Mouse (Mus musculus): ENCODE measurements around the gene Mtfmt.
A peak's percentile ranks its signal among the peaks of the same experiment; 100 is the strongest.

Gene Mtfmt

DNA sequence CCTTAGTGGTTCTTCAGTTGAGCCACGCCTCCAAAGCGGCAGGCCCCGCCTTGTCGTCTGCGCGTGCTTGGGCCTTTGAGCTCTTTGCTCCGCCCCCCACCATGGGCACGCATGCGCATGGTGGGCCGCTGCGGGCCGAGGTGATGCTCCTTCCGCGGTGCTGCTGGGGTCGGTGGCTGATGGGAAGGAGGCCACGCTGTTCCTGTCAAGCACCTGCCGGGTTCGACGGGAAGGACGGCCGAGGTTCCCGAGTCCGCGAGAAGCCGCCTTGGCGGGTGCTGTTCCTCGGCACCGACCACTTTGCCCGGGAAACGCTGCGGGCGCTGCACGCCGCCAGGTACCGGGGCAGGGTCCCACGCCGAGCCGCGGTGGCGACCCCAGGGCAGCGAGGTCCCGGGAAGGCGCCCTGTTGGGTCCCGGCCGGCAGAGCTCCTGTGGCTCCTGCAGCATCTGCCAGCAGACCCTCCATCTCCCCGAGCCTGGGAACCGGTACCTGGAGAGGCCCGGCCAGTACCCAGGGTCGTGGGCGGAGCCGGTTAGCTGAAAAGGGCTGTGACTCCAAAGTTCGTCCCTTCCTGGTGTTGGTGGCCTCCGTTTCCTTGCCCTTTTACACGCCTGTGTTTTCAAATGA is at the start of gene Mtfmt:
Mtfmt (plus strand) TSS at position 112 of the 631 bp plus-strand sequence.
- DNase-seq: peak; percentile 99

DNA sequence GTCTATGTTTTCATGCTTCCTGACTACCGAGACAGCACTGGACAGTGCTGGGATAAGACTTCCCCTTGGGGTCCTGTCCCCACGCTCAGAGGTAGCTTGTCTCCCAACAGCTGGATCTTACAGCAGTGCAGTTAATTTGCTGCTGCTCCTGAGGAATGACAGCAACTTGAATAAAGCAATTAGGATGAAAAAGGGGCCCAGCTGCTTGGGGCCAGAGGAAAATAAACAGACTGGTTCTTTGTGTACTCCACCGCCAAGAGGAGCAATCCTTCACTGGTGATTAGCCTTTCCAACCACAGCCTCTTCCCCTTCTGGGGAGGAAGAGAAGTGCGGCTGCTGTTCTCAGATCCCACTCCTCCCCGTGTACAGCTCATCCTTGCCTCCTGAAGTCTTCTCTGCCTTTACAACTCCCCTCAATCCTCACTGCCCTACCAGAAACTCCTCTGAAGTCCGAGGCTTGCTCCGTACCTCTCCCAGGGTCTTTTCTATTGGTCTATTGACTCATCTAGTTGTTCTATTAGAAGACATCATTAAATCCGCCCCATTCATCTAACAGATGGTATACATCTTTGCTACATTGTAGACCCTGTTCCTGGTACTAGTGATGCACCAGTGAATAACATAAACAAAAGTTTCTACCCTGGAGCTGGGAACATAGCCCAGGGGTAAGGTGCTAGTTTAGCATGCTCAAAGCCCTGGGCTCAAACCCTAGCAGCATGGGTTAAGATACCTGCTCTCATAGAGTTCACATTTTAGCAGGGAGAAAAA is 49.0 kb upstream of the Mtfmt start:
- no peak for DNase-seq

DNA sequence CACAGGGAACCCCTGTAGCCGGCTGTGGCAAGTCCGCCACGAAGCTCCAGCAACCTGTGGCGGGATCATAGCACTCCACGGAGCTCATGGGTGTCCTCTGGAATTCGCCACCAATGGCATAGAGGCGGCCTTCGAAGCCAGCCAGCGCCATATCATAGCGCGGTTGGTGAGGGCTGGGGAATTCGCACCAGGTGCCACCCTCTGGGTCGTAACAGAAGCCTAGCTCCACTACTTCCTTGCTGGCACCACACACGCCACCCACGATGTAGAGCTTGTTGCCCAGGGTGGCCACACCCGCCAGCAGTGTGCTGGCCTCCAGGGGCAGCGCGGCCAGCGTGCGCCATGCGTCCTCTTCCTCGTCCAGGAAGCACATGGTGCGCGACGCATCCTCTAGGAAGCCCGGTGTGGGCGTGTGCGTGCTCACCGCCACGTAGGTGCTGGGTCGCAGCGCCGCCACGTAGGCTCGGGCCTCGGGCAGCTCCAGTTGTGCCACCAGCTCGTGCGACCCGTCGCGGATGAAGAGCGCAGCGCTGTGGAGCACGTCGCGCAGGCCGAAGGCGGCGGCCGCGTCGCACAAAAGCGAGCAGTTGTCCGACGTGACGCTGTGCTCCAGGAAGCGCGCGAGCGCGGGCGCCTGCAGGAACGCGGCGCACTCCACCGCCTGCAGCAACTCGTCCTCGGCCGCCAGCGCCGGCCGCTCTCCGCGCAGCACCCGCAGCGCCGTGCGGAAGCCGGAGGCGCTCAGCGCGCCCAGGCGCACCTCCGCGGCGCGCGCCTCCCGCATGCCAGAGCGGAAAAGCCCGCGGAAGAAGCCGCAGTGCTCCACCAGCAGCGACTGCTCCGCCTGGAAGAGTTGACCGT is 44.6 kb upstream of the Mtfmt start:
- peak; percentile 57 for DNase-seq

- no peak for DNase-seq
Observed at GRCm38 (mm10) chr9:65391613-65391964, 44.0 kb upstream of the Mtfmt start, which contains the start of gene Kbtbd13. Kbtbd13 (minus strand) TSS chr9:65391652.

- DNase-seq: peak; percentile 88
Observed at GRCm38 (mm10) chr9:65392638-65393364, 42.8 kb upstream of the Mtfmt start.

GRCm38 (mm10) chr9:65393606-65394005 is 42.0 kb upstream of the Mtfmt start:
- DNase-seq: no peak

- no peak for DNase-seq
Observed at GRCm38 (mm10) chr9:65394360-65394759, 41.2 kb upstream of the Mtfmt start.

GRCm38 (mm10) chr9:65398279-65398678 is 37.3 kb upstream of the Mtfmt start, which contains the start of gene Rasl12:
Rasl12 (plus strand) TSS chr9:65398506.
- peak; percentile 77 for DNase-seq

DNA sequence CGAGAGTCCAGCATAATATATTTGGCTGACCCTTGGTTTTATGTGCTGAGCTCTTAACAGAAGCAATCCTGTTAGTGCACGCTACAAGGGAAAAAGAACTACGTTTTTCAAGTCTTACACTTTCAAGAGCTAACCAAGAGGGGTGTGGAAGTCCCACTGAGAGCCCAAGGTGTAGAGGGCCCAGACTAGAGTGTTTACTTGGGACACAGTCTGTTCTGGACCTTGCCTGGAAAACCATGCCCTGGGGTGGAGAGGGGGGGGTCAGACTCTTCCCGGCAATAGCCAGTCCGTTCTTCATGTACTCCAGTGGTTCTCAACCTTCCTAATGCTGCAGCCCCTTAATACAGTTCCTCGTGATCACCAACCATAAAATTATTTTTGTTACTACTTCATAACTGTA is 35.6 kb upstream of the Mtfmt start:
- DNase-seq: no peak

GRCm38 (mm10) chr9:65404331-65405183 is 31.0 kb upstream of the Mtfmt start:
- no peak for DNase-seq

DNA sequence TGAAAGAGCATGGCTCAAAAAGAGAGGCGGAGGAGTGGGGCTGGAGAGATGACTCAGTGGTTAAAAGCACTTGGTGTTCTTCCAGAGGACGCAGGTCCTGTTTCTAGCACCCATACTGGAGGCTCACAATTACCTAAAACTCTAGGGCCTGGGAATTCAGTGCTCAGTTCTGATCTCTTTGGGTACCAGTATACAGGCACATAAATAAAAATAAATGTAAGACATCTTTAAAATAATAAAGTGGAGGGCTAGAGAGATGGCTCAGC is 30.5 kb upstream of the Mtfmt start:
- DNase-seq: no peak

DNA sequence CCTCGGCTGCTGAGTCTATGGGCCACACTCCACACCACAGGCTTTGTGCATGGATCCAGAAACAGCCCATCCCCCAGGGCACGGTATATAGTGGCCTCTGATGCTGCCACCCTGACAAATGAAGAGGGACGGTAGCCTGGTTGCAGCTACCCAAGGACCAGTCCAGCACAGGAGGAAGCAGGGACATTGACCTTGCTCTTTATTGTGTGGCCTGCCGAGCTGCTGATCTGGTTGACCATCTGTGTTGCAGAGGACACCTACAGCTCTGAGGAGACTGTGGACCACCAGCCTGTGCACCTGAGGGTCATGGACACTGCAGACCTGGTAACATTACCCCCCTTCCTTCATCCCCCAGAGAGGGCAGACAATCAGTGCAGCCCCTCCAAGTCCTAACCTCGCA is 28.3 kb upstream of the Mtfmt start:
- DNase-seq: no peak

DNA sequence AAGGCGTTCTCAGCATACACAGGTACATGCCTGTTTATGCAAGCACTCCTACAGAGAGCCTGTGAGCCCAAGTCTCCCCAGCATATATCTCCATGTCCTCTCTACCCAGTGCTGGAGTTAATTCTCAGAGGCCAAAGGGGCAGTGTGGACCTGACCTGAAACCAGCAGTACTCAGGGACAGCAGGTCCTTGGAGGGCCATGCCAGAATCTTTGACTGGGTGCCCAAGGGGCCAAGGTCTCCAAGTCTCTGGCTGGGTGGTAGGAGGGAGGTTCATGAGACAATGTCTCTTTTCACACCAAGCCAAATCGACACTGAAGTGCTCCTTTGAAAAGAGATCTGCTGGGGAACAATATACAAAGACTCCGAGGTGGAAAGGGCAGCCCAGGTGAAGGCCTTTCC is 27.7 kb upstream of the Mtfmt start:
- no peak for DNase-seq

GRCm38 (mm10) chr9:65408871-65409295 is 26.7 kb upstream of the Mtfmt start:
- DNase-seq: no peak

DNA sequence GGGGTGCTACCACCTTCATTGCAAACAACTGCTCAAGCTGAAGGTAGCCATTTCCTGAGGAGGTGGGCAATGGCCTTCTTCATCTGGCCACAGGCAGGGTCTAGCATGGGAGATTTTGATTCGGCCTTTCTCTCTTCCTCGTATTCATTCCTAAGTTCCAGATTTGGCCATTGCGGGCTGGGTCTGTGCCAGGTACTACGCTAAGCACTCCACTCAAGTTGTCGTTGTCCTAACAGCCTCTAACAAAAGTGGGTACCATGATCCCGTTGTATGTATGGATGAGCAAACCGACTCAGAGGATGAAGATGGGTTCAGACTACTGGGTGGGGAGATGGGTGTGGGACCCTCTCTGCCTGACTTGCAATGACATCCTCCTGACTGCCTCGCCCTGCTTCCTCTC is 25.2 kb upstream of the Mtfmt start:
- no peak for DNase-seq

DNA sequence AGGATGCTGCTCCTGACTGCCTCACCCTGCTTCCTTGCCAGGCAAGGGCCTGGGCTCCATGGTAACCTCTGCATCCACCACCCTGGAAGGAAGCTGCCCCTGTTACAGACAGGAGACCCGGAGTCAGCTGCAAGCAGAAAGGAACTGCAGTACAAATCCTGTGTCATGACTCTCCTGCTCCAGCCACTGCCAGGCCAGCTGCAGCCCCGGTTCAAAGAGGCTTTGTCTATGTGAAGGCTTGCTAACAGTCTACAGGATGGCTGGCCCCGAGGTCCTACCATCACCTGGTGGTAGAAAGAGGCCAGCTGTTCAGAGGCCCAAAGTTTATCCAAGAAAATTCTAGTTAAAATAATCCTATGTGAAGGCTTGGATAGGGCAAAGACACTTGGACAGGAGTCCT is 24.3 kb upstream of the Mtfmt start:
- no peak for DNase-seq

DNA sequence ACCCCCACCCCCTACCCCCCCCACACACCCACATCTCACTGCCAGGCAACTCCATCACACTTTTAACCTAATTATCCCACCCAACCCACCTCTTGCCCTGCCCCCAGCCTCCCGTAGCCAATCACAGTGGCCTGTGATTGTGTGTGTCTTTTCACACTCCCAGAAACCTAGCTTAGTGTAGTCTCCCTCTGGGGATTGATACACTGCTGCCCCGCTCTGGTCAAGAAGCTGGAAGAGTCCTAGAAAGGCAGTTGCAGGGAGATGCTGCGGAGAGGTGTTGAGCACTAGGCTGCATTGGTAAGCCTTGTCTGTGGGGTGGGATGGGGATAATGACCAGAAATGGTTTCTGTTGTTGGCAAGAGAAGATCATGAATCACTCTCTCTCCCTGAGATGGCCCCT is 17.8 kb upstream of the Mtfmt start:
- no peak for DNase-seq

DNA sequence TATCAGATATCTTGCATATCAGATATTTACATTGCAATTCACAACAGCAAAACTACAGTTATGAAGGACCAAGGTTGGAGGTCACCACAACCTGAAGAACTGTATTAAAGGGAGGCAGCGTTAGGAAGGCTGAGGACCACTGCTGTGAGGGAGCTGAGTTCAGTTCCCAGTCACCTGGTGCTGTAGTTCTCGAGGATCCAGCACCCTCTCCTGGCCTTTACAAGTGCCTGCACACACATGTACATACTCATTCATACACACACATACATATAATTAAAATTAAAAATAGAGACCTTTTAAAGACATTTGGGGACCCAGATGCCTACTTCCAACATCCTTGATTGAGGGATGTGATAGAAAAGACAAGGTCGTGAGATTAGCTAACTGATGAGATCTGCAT is 15.9 kb upstream of the Mtfmt start:
- no peak for DNase-seq

GRCm38 (mm10) chr9:65422760-65423501 is 12.7 kb upstream of the Mtfmt start, which contains the start of gene Slc51b:
Slc51b (minus strand) TSS chr9:65422955.
- no peak for DNase-seq

GRCm38 (mm10) chr9:65424393-65424792 is 11.2 kb upstream of the Mtfmt start:
- no peak for DNase-seq

DNA sequence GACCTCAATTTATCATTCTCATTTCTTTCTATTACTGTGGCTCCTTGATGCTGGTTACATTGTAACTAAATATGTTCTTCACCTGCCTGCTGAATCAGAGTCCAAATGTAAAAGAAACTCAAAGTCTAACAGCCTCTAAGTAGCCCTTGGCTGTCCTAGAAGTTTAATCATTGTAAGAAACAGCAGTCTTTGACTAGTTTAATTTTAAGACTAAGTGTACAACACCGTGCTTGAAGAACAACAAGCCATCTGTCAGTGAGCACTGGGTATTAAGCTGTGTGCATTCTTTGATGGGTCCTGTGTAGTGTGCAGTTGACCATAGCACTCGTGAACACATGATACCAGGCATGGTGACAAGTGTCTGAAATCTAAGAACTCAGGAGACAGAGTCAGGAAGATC is 8.1 kb upstream of the Mtfmt start:
- no peak for DNase-seq
